10 mouse cellular contexts compared by ENCODE assay signal in genomic region chr2:114670983-114671382, GRCm38 (mm10).
"Had no signal": no experiment of that assay in that cellular context is flagged by ENCODE, and none has a peak within 500 bp of the region (broad histone marks: within the 10 kb centered on the region; RNA-seq: fewer than 3 reads in every experiment).

No protein-coding gene starts in this region.

- DNase-seq: liver, postnatal 0 days; lung, adult 2 months; lung, postnatal 14 days; lung, postnatal 36 days; retina, postnatal 1 day; right cerebral cortex, adult 18-20 months; right cerebral cortex, postnatal 14 days; thymus, adult 2 months; thymus, postnatal 25 days; thymus, postnatal 4 days had no signal
